Mouse (Mus musculus) heart, embryonic 14.5 days (tissue): ENCODE data around the gene Cep112. TPM values are rescaled to one million over a fixed set of nuclear protein-coding genes. Genes with fewer than 3 reads are reported as not detected.

Source experiments
- ATAC-seq: fragments of 200-750 bp; cut with Nextera tagmentation; 2 replicates; pipeline ENCODE4 v1.8.0; 2017; ENCODE audit warnings: low read depth, moderate TSS enrichment; ENCODE audit not compliant: insufficient number of reproducible peaks, insufficient read depth, low FRiP score
- H3K27ac ChIP-seq, 2 experiments: fragments of 200-500 bp in 1 of 2; fragments of 300-500 bp in 1 of 2; sonication (generic) in 1 of 2; replicated peaks in 1 of 2; 2 replicates each; pipeline ENCODE4 v1.5.1; 2012 to 2014; ENCODE audit warnings: low read depth in 2 of 2, low read length in 2 of 2, control low read depth in 1 of 2, mild to moderate bottlenecking in 1 of 2, mixed read lengths in 1 of 2; ENCODE audit not compliant: control insufficient read depth in 1 of 2, insufficient read depth in 1 of 2
- H3K27me3 ChIP-seq: fragments of 300-500 bp; sonication (generic); 2 replicates; pipeline ENCODE4 v1.6.1; 2014; ENCODE audit warnings: mild to moderate bottlenecking, low read length, control low read depth; ENCODE audit not compliant: control insufficient read depth, insufficient read depth
- H3K36me3 ChIP-seq: fragments of 300-500 bp; sonication (generic); 2 replicates; pipeline ENCODE4 v1.6.1; 2014; ENCODE audit warnings: mild to moderate bottlenecking, control low read depth, low read length, mixed read lengths; ENCODE audit not compliant: control insufficient read depth, insufficient read depth
- H3K4me1 ChIP-seq, 2 experiments: fragments of 200-500 bp in 1 of 2; fragments of 300-500 bp in 1 of 2; sonication (generic) in 1 of 2; 2 replicates each; pipeline ENCODE4 v1.6.1; 2012 to 2014; ENCODE audit warnings: low read length in 2 of 2, control low read depth in 1 of 2, mixed read lengths in 1 of 2; ENCODE audit not compliant: control insufficient read depth in 2 of 2, insufficient read depth in 2 of 2
- H3K4me2 ChIP-seq: fragments of 300-500 bp; sonication (generic); 2 replicates; pipeline ENCODE4 v1.6.1; 2014; ENCODE audit warnings: mild to moderate bottlenecking, low read length
- H3K4me3 ChIP-seq, 2 experiments: fragments of 200-500 bp in 1 of 2; fragments of 300-500 bp in 1 of 2; sonication (generic) in 1 of 2; 2 replicates each; pipeline ENCODE4 v1.5.1; 2012 to 2014; ENCODE audit warnings: low read length in 2 of 2, mild to moderate bottlenecking in 2 of 2, control low read depth in 1 of 2, low read depth in 1 of 2, moderate library complexity in 1 of 2; ENCODE audit not compliant: control insufficient read depth in 1 of 2, insufficient read depth in 1 of 2
- H3K9ac ChIP-seq: fragments of 300-500 bp; sonication (generic); 2 replicates; pipeline ENCODE4 v1.6.1; 2014; ENCODE audit warnings: mild to moderate bottlenecking, low read length
- H3K9me3 ChIP-seq: fragments of 300-500 bp; sonication (generic); 2 replicates; pipeline ENCODE4 v1.6.1; 2016; ENCODE audit warnings: low read length, control low read depth; ENCODE audit not compliant: control insufficient read depth
- WGBS: fragments of 180-500 bp; shearing (Covaris S2); extraction: QIAGEN DNeasy Blood & Tissue Kit; methylation state at CpG from one replicate; pipeline ENCODE4 v1.1.7; 2014; 5-methylcytosine and 5-hydroxymethylcytosine counted together
- polyA plus RNA-seq: library from polyadenylated mRNA; unstranded; fragments of >200 nt; fragmentation: Nextera tagmentation; extraction: Ambion mirVana; gene quantifications from 2 replicates; pipeline ENCODE4 v1.2.1, GENCODE M21; 2014

Gene Cep112
- polyA plus RNA-seq, 1 experiment from 2014 or later: 9.2 TPM

GRCm38 (mm10) chr11:108840195-108840594 lies 415.2 kb downstream of the Cep112 start:
- no peaks in the 10 kb centered on the region for H3K4me1 ChIP-seq
- H3K36me3 ChIP-seq: no peaks in the 10 kb centered on the region
- no peaks in the 10 kb centered on the region for H3K27me3 ChIP-seq
- H3K4me2 ChIP-seq: no peak overlapping the region
- WGBS: 80% methylated on average over 3 of the region's 3 CpGs
- H3K9ac ChIP-seq: no peak overlapping the region
- H3K4me3 ChIP-seq: no peak overlapping the region
- no peak for ATAC-seq
- H3K27ac ChIP-seq: no peak overlapping the region
- H3K9me3 ChIP-seq: no peaks in the 10 kb centered on the region

- Histone ChIP-seq H3K36me3 (no peaks in the 10 kb centered on the region), H3K4me3 (no peak overlapping the region), H3K27ac (no peak overlapping the region), H3K27me3 (no peaks in the 10 kb centered on the region), H3K9ac (no peak overlapping the region), H3K4me1 (no peaks in the 10 kb centered on the region), H3K9me3 (no peaks in the 10 kb centered on the region), H3K4me2 (no peak overlapping the region)
- ATAC-seq: no peak
- 59% methylated on average over 2 of the region's 2 CpGs for WGBS
Observed at GRCm38 (mm10) chr11:108842765-108843164, 417.8 kb downstream of the Cep112 start.

- ATAC-seq: no peak
- Histone ChIP-seq H3K27me3 (no peaks in the 10 kb centered on the region), H3K4me3 (no peak overlapping the region), H3K4me2 (no peak overlapping the region), H3K36me3 (no peaks in the 10 kb centered on the region), H3K27ac (no peak overlapping the region), H3K4me1 (no peaks in the 10 kb centered on the region), H3K9me3 (peaks cover 1% of the 10 kb centered on the region; the same call in 1 of the 2 replicates), H3K9ac (no peak overlapping the region)
- WGBS: 84% methylated on average over 2 of the region's 2 CpGs
Observed at GRCm38 (mm10) chr11:108845971-108846370, 421.0 kb downstream of the Cep112 start.

GRCm38 (mm10) chr11:108846479-108846878 lies 421.5 kb downstream of the Cep112 start:
- WGBS: 76% methylated on average over 3 of the region's 3 CpGs
- Histone ChIP-seq H3K27me3 (no peaks in the 10 kb centered on the region), H3K27ac (no peak overlapping the region), H3K9me3 (peaks cover 3% of the 10 kb centered on the region; the same call in 1 of the 2 replicates), H3K9ac (no peak overlapping the region), H3K4me3 (no peak overlapping the region), H3K4me2 (no peak overlapping the region), H3K36me3 (no peaks in the 10 kb centered on the region), H3K4me1 (no peaks in the 10 kb centered on the region)
- ATAC-seq: no peak

- WGBS: 93% methylated on average over 1 of the region's 1 CpGs
- H3K4me1 ChIP-seq: no peaks in the 10 kb centered on the region
- H3K9me3 ChIP-seq: peaks cover 3% of the 10 kb centered on the region; the same call in 1 of the 2 replicates
- no peaks in the 10 kb centered on the region for H3K27me3 ChIP-seq
- H3K4me3 ChIP-seq: no peak overlapping the region
- ATAC-seq: no peak
- no peak overlapping the region for H3K9ac ChIP-seq
- no peak overlapping the region for H3K4me2 ChIP-seq
- no peak overlapping the region for H3K27ac ChIP-seq
- H3K36me3 ChIP-seq: no peaks in the 10 kb centered on the region
Observed at GRCm38 (mm10) chr11:108851771-108852170, 426.8 kb downstream of the Cep112 start.

- no peaks in the 10 kb centered on the region for H3K9me3 ChIP-seq
- H3K27ac ChIP-seq: no peak overlapping the region
- no peak overlapping the region for H3K9ac ChIP-seq
- no peak for ATAC-seq
- WGBS: 61% methylated on average over 6 of the region's 6 CpGs
- H3K27me3 ChIP-seq: no peaks in the 10 kb centered on the region
- no peak overlapping the region for H3K4me3 ChIP-seq
- no peaks in the 10 kb centered on the region for H3K4me1 ChIP-seq
- no peak overlapping the region for H3K4me2 ChIP-seq
- H3K36me3 ChIP-seq: no peaks in the 10 kb centered on the region
Observed at GRCm38 (mm10) chr11:108857254-108857653, 432.3 kb downstream of the Cep112 start.

- Histone ChIP-seq H3K4me3 (no peak overlapping the region), H3K4me1 (no peaks in the 10 kb centered on the region), H3K4me2 (no peak overlapping the region), H3K27me3 (no peaks in the 10 kb centered on the region), H3K9ac (no peak overlapping the region), H3K9me3 (no peaks in the 10 kb centered on the region), H3K27ac (no peak overlapping the region), H3K36me3 (no peaks in the 10 kb centered on the region)
- WGBS: 57% methylated on average over 7 of the region's 7 CpGs
- ATAC-seq: no peak
Observed at GRCm38 (mm10) chr11:108857678-108858338, 432.8 kb downstream of the Cep112 start.

GRCm38 (mm10) chr11:108858339-108858804 lies 433.4 kb downstream of the Cep112 start:
- no peak for ATAC-seq

More at GRCm38 (mm10) chr11:108858339-108858804, 433.4 kb downstream of the Cep112 start:
- no peak overlapping the region for H3K27ac ChIP-seq
- no peaks in the 10 kb centered on the region for H3K36me3 ChIP-seq
- H3K9ac ChIP-seq: no peak overlapping the region
- H3K4me2 ChIP-seq: no peak overlapping the region
- H3K4me1 ChIP-seq: no peaks in the 10 kb centered on the region
- 78% methylated on average over 3 of the region's 3 CpGs for WGBS
- no peaks in the 10 kb centered on the region for H3K27me3 ChIP-seq
- no peak overlapping the region for H3K4me3 ChIP-seq
- no peaks in the 10 kb centered on the region for H3K9me3 ChIP-seq
